Mouse (Mus musculus) MEL-GATA-1-ER (cell line): ENCODE data around the gene Nlrp3.

Experiments used
- DNase-seq: peaks from one replicate; pipeline ENCODE4 v3.0.0-alpha.2; 2012; ENCODE audit warnings: low read depth; ENCODE audit errors: extremely low read depth

The Nlrp3 gene

DNA sequence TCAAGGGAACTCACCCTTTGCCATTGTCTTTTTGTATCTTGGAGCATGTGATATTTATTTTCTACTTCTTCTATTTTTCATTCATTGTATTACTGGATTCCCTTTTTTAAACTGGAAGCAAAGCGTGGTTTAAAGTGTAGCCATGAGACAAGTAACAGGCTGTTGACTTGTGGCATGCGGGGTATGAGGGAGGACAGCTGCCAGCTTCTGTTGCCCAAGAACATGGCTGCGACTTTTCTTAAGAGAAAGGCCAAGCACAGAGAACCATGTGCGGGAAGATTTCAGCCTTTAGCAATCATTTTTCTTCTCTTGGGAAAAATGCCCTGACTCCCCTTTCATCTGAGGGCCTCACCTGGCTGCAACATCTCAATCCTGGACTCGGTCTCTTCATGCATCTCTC lies 70.3 kb downstream of the Nlrp3 start:
- DNase-seq: no peak

DNA sequence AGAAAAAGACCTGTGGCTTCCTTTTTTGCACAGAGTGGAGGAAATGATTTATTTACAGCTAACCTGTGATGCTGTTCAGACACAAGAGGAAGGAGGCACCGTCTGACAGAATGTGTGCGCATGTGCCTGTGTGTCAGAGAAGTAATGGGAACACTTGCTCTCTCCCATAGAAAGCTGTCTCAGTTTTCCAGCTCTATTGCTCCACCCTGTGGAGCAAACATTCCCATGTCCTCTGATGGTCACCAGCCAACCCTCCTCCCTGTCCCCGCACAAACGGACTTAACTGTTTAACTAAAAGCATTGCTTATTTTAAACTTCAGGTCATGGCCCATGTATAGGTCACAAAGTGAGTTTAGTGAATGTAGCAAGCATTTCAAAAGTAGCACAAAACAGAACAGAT lies 72.8 kb downstream of the Nlrp3 start:
- DNase-seq: no peak
